Mouse (Mus musculus): ENCODE data around the gene Olfr115. TPM values are rescaled to one million over a fixed set of nuclear protein-coding genes. Genes with fewer than 3 reads are reported as not detected.

Olfr115 gene
- not detected for total RNA-seq (2021)
- long read RNA-seq: 0 reads

DNA sequence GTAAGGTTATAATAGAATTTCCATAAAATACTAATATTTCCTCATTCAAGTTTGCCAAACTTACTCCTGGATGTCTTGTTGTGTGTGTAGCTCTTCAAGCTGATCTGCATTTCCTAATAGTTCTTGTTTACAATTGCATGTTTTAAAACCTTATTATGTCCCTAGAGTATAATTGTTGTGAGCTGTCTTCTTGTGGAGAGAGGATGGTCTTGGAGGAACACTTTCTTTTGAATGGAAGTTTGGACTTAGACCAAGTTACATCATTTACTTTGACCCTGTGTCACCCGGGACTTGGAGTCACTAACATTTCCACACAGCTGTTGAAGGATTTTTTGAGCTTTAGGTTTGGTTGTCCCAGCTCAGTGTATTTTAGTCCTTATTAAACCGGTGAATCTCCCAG, at the start of gene Olfr115, which contains the start of gene Olfr116:
Gene Olfr115 (minus strand): TSS at position 101 of the 400 bp plus-strand sequence.
Gene Olfr116 (minus strand): TSS at position 191 of the 400 bp plus-strand sequence.
- DNase-seq (ENCODE audit: low spot score in 2 of 2): no peak

DNA sequence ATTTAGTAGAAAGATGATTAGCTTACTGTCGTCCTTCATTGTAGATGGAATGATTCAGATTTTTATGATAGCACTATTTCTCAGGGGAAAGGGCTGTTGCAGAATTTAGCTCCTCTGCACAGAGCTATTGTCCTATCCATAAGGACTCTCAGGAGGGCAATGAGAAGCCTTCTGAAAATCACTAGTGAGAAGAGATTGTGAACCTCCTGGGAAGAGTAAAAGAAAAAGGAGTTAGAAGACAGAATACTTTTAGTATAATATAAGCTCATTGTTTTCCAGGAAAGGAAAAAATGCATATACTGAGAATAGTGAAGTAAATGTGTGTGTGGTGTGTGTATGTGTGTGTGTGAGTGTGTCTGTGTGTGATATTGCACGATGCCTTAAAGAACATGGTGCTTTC, 39.8 kb upstream of the Olfr115 start, which contains the start of gene Olfr118:
Gene Olfr118 (plus strand): TSS at position 301 of the 400 bp plus-strand sequence.
- no peak for DNase-seq (ENCODE audit: low spot score in 2 of 2)

DNA sequence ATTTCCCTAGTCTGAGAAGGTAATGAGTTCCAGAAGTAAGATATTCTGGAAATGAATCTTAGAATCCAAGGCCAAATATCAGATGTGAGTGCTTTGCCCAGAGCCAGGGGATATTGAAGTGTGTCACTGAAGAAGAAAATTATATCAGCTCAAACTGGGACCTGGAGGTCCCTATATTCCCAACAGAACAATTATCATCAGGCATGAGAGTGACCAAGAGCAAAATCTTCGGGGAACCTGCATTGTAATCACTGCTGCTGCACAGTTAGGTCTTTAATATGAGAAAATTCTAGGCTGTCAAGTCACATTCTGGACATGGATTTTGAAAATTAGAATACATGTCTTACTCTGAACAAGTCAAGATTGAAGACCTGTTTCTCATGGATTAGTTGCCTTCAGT, 36.8 kb upstream of the Olfr115 start, which contains the start of gene Olfr117:
Gene Olfr117 (minus strand): TSS at position 101 of the 400 bp plus-strand sequence.
- no peak for DNase-seq (ENCODE audit: low spot score in 2 of 2)

DNA sequence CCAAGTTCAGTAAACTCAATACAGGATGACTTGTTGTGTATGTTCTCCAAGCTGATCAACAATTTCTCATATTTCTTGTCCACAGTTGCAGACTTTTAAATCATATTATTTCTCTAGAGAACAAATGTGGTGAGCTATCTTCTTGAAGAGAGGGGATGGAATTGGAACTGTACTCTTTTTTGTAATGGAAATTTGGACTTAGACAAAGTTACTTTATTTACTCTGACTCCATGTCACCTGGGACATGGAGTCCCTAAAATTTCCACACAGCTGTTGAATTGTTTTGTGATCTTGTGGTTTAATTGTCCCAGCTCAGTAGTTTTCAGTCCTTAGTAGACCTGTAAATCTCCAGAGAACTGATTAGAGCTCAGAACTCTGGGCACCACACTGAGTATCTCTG, 34.3 kb downstream of the Olfr115 start, which contains the start of gene Olfr114:
Gene Olfr114 (minus strand): TSS at position 101 of the 400 bp plus-strand sequence.
- DNase-seq (ENCODE audit: low spot score in 2 of 2): no peak

DNA sequence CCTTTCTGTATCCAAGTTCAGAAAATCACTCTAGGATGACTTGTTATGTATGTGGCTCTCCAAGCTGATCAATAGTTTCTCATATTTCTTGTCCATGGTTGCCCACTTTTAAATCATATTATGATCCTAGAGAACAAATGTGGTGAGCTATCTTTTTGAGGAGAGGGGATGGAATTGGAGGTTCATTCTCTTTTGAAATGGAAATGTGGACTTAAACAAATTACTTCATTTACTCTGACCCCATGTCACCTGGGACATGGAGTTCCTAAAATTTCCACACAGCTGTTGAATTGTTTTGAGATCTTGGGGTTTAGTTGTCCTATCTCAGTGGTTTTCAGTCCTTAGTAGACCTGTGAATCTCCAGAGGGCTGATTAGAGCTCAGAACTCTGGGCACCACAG, 49.3 kb downstream of the Olfr115 start, which contains the start of gene Olfr113:
Gene Olfr113 (minus strand): TSS at position 101 of the 400 bp plus-strand sequence.
- DNase-seq (ENCODE audit: low spot score in 2 of 2): no peak

DNA sequence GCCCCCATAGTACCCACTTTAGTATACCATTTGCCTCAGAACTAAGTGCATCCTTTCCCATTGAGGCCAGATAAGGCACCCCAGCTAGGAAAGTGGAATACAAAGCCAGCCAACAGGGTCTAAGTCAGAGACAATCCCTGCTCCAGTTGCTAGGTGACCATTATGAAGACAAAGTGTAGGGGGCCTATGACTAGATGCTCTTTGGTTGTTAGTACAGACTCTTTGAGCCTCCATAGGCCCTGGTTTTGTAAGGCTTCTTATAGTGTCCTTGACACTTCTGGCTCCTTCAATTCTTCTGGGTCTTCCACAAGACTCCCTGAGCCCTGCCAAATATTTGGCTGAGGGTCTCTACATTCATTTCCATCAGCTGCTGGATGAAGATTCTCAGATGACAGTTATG, 57.6 kb downstream of the Olfr115 start, which contains the start of gene Olfr112:
Gene Olfr112 (minus strand): TSS at position 101 of the 400 bp plus-strand sequence.
- DNase-seq (ENCODE audit: low spot score in 2 of 2): no peak

Other genes with a start within 250 kb of the Olfr115 start
- gene Olfr105-ps, start 248.1 kb downstream of the Olfr115 start, total RNA-seq (2021): not detected
- gene Olfr106-ps, start 236.7 kb downstream of the Olfr115 start, total RNA-seq (2021): not detected
- gene Olfr107, start 227.9 kb downstream of the Olfr115 start, total RNA-seq (2021): not detected
- not detected for gene Olfr108, start 181.6 kb downstream of the Olfr115 start, total RNA-seq (2021)
- gene Olfr109, start 168.2 kb downstream of the Olfr115 start, total RNA-seq (2021): not detected
- gene H2-M2, start 143.6 kb downstream of the Olfr115 start, total RNA-seq (2021): not detected
- not detected for gene Olfr110, start 134.6 kb downstream of the Olfr115 start, total RNA-seq (2021)
- gene Olfr111, start 119.1 kb downstream of the Olfr115 start, total RNA-seq (2021): not detected
- not detected for gene Olfr112, start 57.7 kb downstream of the Olfr115 start, total RNA-seq (2021)
- not detected for gene Olfr113, start 49.4 kb downstream of the Olfr115 start, total RNA-seq (2021)
- gene Olfr114, start 34.4 kb downstream of the Olfr115 start, total RNA-seq (2021): not detected
- gene Olfr116, start 90 bp upstream of the Olfr115 start, total RNA-seq (2021): not detected
- gene Olfr117, start 36.7 kb upstream of the Olfr115 start, total RNA-seq (2021): not detected
- gene Olfr118, start 39.9 kb upstream of the Olfr115 start, total RNA-seq (2021): not detected
- gene Olfr119, start 69.5 kb upstream of the Olfr115 start, total RNA-seq (2021): not detected
- not detected for gene Olfr120, start 94.7 kb upstream of the Olfr115 start, total RNA-seq (2021)
- not detected for gene Olfr121, start 121.7 kb upstream of the Olfr115 start, total RNA-seq (2021)
- not detected for gene Olfr122, start 141.5 kb upstream of the Olfr115 start, total RNA-seq (2021)
- not detected for gene Olfr123, start 166.4 kb upstream of the Olfr115 start, total RNA-seq (2021)
- not detected for gene Olfr124, start 172.8 kb upstream of the Olfr115 start, total RNA-seq (2021)
- not detected for gene Olfr125, start 205.8 kb upstream of the Olfr115 start, total RNA-seq (2021)
- not detected for gene Olfr126, start 220.4 kb upstream of the Olfr115 start, total RNA-seq (2021)